Mouse (Mus musculus) mouse trophoblast stem cell (cell line): ENCODE results near the gene Olfm4.

Experiments used
- in situ Hi-C, 2 experiments: fragments of 300-500 bp; cut with MseI, MboI; formaldehyde crosslinking; loops; 2 replicates in 1 of 2; 3 replicates in 1 of 2; pipeline ENCODE4 v1.15.1; 2025

Olfm4 gene

GRCm38 (mm10) chr14:80029297-80030001, 45.6 kb downstream of the Olfm4 start:
- in situ Hi-C loops = no loop called here

GRCm38 (mm10) chr14:80039645-80040272, 55.9 kb downstream of the Olfm4 start:
- in situ Hi-C loops = no loop called here

DNA sequence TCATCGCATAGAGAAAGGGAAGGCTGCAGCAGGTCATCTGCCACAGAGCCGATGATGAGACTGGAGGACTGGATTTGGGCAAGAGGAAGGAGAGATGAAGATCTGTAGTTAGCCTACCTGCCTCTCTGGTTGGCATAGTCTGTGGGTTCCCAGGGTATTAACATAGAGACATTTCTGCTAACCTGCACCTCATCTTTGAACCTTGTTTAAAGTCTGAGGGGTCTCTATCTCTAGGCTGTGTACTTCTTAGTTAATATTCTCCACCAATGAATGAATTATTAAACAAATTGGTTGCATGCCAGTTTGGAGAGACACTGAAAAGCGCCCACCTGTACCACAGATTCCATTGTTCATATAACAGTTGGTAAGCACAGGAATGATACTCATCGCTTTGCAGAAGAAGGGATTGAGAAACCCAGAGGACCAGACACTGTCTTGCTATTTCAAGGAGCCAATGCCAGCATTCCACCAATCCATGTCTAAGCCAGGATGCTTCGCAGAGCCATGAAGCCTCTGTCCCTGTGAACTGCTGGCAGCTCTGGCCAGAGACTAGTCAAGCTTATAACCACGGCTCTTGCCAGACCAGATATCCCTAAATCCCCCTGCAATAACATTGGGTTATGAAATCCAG, 62.3 kb downstream of the Olfm4 start:
- in situ Hi-C loops = no loop called here

- in situ Hi-C loops = no loop called here
Measured at GRCm38 (mm10) chr14:80047368-80048101, 63.7 kb downstream of the Olfm4 start.

GRCm38 (mm10) chr14:80055725-80056124, 71.8 kb downstream of the Olfm4 start:
- in situ Hi-C loops = no loop called here

DNA sequence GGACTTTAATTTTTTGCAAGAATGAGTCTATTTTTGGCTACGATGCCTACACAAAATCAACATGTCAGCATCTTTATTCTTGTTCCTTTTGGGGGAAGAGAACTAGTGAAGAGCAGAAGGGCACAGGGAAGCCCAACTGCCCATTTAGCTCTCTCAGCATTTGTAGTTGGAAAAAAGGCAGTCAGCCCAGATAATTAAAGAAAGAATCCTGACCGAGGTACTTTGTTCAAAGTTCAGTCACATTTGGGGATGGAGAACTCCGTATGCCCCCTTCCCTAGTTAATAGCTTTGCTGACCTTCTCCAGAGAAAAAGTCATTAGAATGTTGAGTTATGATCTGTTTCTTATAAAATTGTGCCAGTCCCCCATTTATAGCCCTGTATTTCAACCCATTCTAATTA, 77.8 kb downstream of the Olfm4 start:
- in situ Hi-C loops = no loop called here

GRCm38 (mm10) chr14:80062896-80063295, 79.0 kb downstream of the Olfm4 start:
- in situ Hi-C loops = no loop called here

GRCm38 (mm10) chr14:80070580-80070979, 86.7 kb downstream of the Olfm4 start:
- in situ Hi-C loops = no loop called here
